8 mouse cellular contexts compared by ENCODE assay signal in genomic region chr4:88035361-88035760, GRCm38 (mm10). TPM values are rescaled to one million over a fixed set of nuclear protein-coding genes. Genes with fewer than 3 reads are reported as not detected.
DNase-seq lines count a peak whose midpoint lies in the region; ATAC-seq lines count a peak whose summit lies in the region.

No protein-coding gene starts in this region.

- no peaks in the 10 kb centered on the region for H3K36me3 ChIP-seq in heart, embryonic 13.5 days
- H3K36me3 ChIP-seq in kidney, embryonic 14.5 days (ENCODE audit: control insufficient read depth, insufficient read depth, low read length): no peaks in the 10 kb centered on the region
- no peaks in the 10 kb centered on the region for H3K36me3 ChIP-seq in liver, embryonic 13.5 days

- no peak for ATAC-seq in heart, embryonic 13.5 days (ENCODE audit: extremely low read depth, insufficient number of reproducible peaks, low FRiP score, low TSS enrichment)
- ATAC-seq in kidney, embryonic 14.5 days (ENCODE audit: low FRiP score, low TSS enrichment): no peak
- ATAC-seq in liver, embryonic 13.5 days (ENCODE audit: low read depth): no peak

- no peak overlapping the region for H3K27ac ChIP-seq in heart, embryonic 13.5 days (replicated peaks)
- no peak overlapping the region for H3K27ac ChIP-seq in kidney, embryonic 14.5 days (ENCODE audit: low read depth, low read length)
- no peak overlapping the region for H3K27ac ChIP-seq in liver, embryonic 13.5 days

- WGBS in heart, embryonic 13.5 days: under 1% methylated on average over 11 of the region's 11 CpGs
- WGBS in kidney, embryonic 14.5 days: under 1% methylated on average over 11 of the region's 11 CpGs
- WGBS in liver, embryonic 13.5 days (ENCODE audit: insufficient replicate concordance): under 1% methylated on average over 11 of the region's 11 CpGs

- H3K9ac ChIP-seq in heart, embryonic 13.5 days: no peak overlapping the region
- H3K9ac ChIP-seq in kidney, embryonic 14.5 days (ENCODE audit: low read depth, low read length): no peak overlapping the region
- no peak overlapping the region for H3K9ac ChIP-seq in liver, embryonic 13.5 days

- peaks cover 24% of the 10 kb centered on the region for H3K4me1 ChIP-seq in heart, embryonic 13.5 days
- H3K4me1 ChIP-seq in kidney, embryonic 14.5 days (ENCODE audit: control insufficient read depth, insufficient read depth, low read length): no peaks in the 10 kb centered on the region
- H3K4me1 ChIP-seq in liver, embryonic 13.5 days (replicated peaks): peaks cover 37% of the 10 kb centered on the region

- peak overlapping the region; percentile 98 for H3K4me2 ChIP-seq in heart, embryonic 13.5 days
- peak overlapping the region; percentile 31 for H3K4me2 ChIP-seq in kidney, embryonic 14.5 days (replicated peaks; ENCODE audit: low read depth, low read length)
- peak overlapping the region; percentile 99 for H3K4me2 ChIP-seq in liver, embryonic 13.5 days

- DNase-seq in 416B (ENCODE audit: low read depth) (peak; percentile 84), R1 (ENCODE audit: low read depth, low spot score) (peak; percentile 69)
- DNase-seq in embryo, embryonic 10 days (ENCODE audit: low spot score): peak; percentile 78
- peak; percentile 17 for DNase-seq in liver, embryonic 13.5 days
- DNase-seq in natural killer cell, adult 2 months (ENCODE audit: low spot score in 2 of 2): peak; percentile 40 to 58
- peak; percentile 65 to 74 for DNase-seq in thymus, postnatal 10 days (ENCODE audit: low spot score in 2 of 2)

- H3K9me3 ChIP-seq in heart, embryonic 13.5 days: no peaks in the 10 kb centered on the region
- no peaks in the 10 kb centered on the region for H3K9me3 ChIP-seq in kidney, embryonic 14.5 days (ENCODE audit: control insufficient read depth, low read length)
- H3K9me3 ChIP-seq in liver, embryonic 13.5 days (replicated peaks): no peaks in the 10 kb centered on the region

- peak overlapping the region; percentile 90 for H3K4me3 ChIP-seq in heart, embryonic 13.5 days
- H3K4me3 ChIP-seq in kidney, embryonic 14.5 days (ENCODE audit: low read length): peak overlapping the region; percentile 71; the same call in 1 of the 2 replicates
- H3K4me3 ChIP-seq in liver, embryonic 13.5 days (replicated peaks): peak overlapping the region; percentile 80

- H3K27me3 ChIP-seq in heart, embryonic 13.5 days (replicated peaks): no peaks in the 10 kb centered on the region
- H3K27me3 ChIP-seq in kidney, embryonic 14.5 days (ENCODE audit: control insufficient read depth, insufficient read depth, low read length): peaks cover 8% of the 10 kb centered on the region; the same call in 1 of the 2 replicates
- H3K27me3 ChIP-seq in liver, embryonic 13.5 days: peaks cover 10% of the 10 kb centered on the region; the same call in 1 of the 2 replicates

RNA-seq across cellular contexts. Expression of gene Mllt3, which starts 2.2 kb away (rescaled TPM):
- 40.1 and 43.9 TPM in 2 replicates for polyA plus RNA-seq in heart, embryonic 13.5 days (2015; fragmentation: Nextera tagmentation; extraction: Ambion mirVana)
- 28.7 and 33.4 TPM in 2 replicates for polyA plus RNA-seq in kidney, embryonic 14.5 days (2014; fragmentation: Nextera tagmentation; extraction: Ambion mirVana)
- 107 and 116 TPM in 2 replicates for polyA plus RNA-seq in liver, embryonic 13.5 days (2015; fragmentation: Nextera tagmentation; extraction: Ambion mirVana)

RNA-seq across cellular contexts. Expression of gene Focad, which starts 59.1 kb away (rescaled TPM):
- polyA plus RNA-seq in heart, embryonic 13.5 days (2015; fragmentation: Nextera tagmentation; extraction: Ambion mirVana): 8.6 and 9.3 TPM in 2 replicates
- polyA plus RNA-seq in kidney, embryonic 14.5 days (2014; fragmentation: Nextera tagmentation; extraction: Ambion mirVana): 10.1 and 19.5 TPM in 2 replicates
- 7.2 and 10.0 TPM in 2 replicates for polyA plus RNA-seq in liver, embryonic 13.5 days (2015; fragmentation: Nextera tagmentation; extraction: Ambion mirVana)

Comparison
In these comparisons a context has a peak if more than half of its experiments do, and no peak if none do; other contexts are left out.
1. DNase-seq: peak in every context shown above with its lines; median percentile 84 in 416B; 78 in embryo, embryonic 10 days; 70 in thymus, postnatal 10 days; 69 in R1; 49 in natural killer cell, adult 2 months; 17 in liver, embryonic 13.5 days.
2. H3K4me2 ChIP-seq: peak in every context shown above with its lines; median percentile 99 in liver, embryonic 13.5 days; 98 in heart, embryonic 13.5 days; 31 in kidney, embryonic 14.5 days.